Mouse (Mus musculus): ENCODE results near the gene Gtf2f2. TPM values are rescaled to one million over a fixed set of nuclear protein-coding genes. Genes with fewer than 3 reads are reported as not detected.
"Not testable (repeated sequence)": the region's sequence is repeated elsewhere in the genome, so short reads cannot be mapped to it uniquely, and the experiment has no call there.

Gene Gtf2f2
- polyA plus RNA-seq, 1 experiment from 2014 or later, result 23.3 TPM

DNA sequence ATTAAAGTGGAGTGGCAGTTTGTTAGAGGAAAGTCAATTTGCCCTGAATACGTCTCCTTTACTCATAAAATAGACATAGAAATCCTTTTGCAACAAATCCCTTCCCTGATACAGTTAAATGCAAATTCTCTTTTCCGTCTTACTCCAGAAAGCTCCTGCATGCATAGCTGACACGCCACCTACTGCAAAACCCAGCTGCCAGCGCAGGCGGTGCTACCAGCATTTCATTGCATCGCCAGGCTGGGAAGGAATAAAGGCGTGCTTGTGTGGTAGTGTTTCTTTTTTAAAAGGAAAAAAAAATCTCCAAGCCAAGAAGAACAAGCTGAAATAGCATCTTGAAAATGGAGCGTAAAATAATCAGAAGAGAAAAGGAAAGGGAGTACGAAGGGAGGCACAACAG is 48.4 kb downstream of the Gtf2f2 start:
- H3K4me1 ChIP-seq (replicated peaks), result no peaks in the 10 kb centered on the region
- no peak overlapping the region for H3K9ac ChIP-seq
- H3K27ac ChIP-seq, result no peak overlapping the region
- H3K27me3 ChIP-seq, result no peaks in the 10 kb centered on the region
- H3K9me3 ChIP-seq (replicated peaks), result no peaks in the 10 kb centered on the region
- no peak overlapping the region for H3K4me3 ChIP-seq
- no peak for ATAC-seq (replicated peaks; ENCODE audit: insufficient number of reproducible peaks, insufficient read depth, low FRiP score, low read depth)
- 87% methylated on average over 9 of the region's 9 CpGs for WGBS
- no peak overlapping the region for H3K4me2 ChIP-seq
- H3K36me3 ChIP-seq, result no peaks in the 10 kb centered on the region

DNA sequence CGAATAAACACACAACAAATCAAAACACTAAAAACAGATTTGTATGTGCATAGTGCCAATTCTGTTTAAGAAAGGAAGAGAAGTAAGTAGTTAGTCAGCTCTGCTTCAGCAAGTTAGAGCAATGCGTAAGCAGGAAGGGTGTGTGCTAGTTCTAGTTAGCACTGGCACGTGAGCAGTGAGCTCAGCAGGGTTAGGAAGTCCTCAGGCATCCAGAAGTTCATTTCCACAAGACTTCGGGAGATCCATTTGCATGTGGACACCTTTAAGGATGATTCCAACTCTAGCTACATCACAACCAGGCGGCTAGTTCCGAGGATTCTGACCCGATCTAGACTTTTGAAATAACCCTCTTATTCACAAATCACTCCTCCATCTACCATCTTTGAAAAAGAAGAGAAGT is 55.9 kb downstream of the Gtf2f2 start, which contains the start of gene Kctd4:
Gene Kctd4 (plus strand): TSS at position 244 of the 400 bp plus-strand sequence.
- WGBS, result 83% methylated on average over 7 of the region's 7 CpGs
- no peak within 1 kb of the TSS for H3K4me3 ChIP-seq

DNA sequence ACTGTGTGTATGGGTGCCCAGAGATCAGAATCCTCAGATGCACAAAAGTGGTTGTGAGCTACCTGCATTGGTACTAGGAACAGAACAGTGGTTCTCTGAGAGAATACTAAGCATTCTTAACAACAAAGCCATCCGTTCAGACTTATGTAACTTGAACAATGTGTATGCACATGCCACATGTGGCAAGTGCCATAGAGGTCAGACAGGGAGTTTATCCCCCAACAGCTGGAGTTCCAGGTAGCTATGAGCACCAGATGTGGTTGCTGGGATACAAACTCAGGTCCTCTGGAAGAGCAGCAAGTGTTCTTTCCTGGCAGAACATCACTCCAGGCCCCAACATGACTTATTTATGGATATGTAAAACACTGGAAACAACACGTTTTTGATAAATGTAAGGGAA is 57.7 kb downstream of the Gtf2f2 start:
- ATAC-seq (replicated peaks; ENCODE audit: insufficient number of reproducible peaks, insufficient read depth, low FRiP score, low read depth), result no peak
- Histone ChIP-seq H3K4me3 (no peak overlapping the region), H3K4me2 (no peak overlapping the region), H3K9me3 (replicated peaks) (no peaks in the 10 kb centered on the region), H3K4me1 (replicated peaks) (no peaks in the 10 kb centered on the region), H3K9ac (no peak overlapping the region), H3K27ac (no peak overlapping the region), H3K36me3 (no peaks in the 10 kb centered on the region), H3K27me3 (no peaks in the 10 kb centered on the region)
- WGBS, result 68% methylated on average over 2 of the region's 2 CpGs

More for the DNA sequence above, 55.9 kb downstream of the Gtf2f2 start, which contains the start of gene Kctd4:
- H3K27ac ChIP-seq, result no peak within 1 kb of the TSS
- no peaks in the 10 kb centered on the region for H3K9me3 ChIP-seq (replicated peaks)
- no peaks in the 10 kb centered on the region for H3K4me1 ChIP-seq (replicated peaks)
- no peaks in the 10 kb centered on the region for H3K27me3 ChIP-seq
- H3K4me2 ChIP-seq, result no peak within 1 kb of the TSS
- no peaks in the 10 kb centered on the region for H3K36me3 ChIP-seq
- H3K9ac ChIP-seq, result no peak within 1 kb of the TSS
- no peak for ATAC-seq (replicated peaks; ENCODE audit: insufficient number of reproducible peaks, insufficient read depth, low FRiP score, low read depth)

DNA sequence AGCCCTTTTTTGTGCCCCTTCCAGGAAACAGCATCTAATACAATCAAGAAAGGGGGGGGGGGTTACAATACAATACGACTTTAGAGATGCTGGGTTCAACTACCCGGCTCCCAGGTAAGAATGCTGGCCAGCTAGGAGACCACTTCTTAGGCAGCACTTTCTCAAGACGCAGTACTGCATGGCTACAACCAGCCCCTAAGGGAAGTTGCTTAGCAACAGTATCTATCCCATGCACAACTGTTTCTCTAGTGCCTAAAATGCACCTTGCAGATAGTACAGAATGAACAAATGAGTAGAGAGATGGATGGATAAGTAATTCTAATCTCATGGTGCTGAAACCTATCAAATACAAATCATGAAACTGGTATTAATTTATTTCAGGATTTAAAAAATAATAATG is 63.0 kb downstream of the Gtf2f2 start:
- Histone ChIP-seq H3K4me3 (no peak overlapping the region), H3K27me3 (no peaks in the 10 kb centered on the region), H3K36me3 (no peaks in the 10 kb centered on the region), H3K27ac (no peak overlapping the region), H3K9me3 (replicated peaks) (no peaks in the 10 kb centered on the region), H3K4me1 (replicated peaks) (no peaks in the 10 kb centered on the region), H3K4me2 (no peak overlapping the region), H3K9ac (no peak overlapping the region)
- no peak for ATAC-seq (replicated peaks; ENCODE audit: insufficient number of reproducible peaks, insufficient read depth, low FRiP score, low read depth)
- WGBS, result 54% methylated on average over 3 of the region's 3 CpGs

DNA sequence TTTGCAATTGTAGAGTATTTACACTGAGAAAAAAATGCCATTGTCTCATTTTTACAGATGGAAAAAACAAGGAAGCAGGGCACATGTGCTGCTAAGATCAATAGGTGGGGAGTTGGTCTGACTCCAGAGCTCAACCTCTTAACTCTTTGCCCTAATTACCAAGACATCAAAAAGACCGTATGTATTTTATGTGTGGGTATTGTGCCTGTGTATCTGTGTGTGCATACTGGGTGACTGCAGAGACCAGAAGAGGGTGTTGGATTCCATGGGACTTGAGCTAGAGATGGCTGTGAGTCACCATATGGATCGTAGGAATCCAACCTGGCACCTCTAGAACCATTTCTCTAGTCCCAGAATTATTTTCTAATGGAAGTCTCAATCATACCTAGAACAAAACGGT is 68.3 kb downstream of the Gtf2f2 start:
- Histone ChIP-seq H3K27me3 (no peaks in the 10 kb centered on the region), H3K36me3 (no peaks in the 10 kb centered on the region), H3K9ac (no peak overlapping the region), H3K4me1 (replicated peaks) (no peaks in the 10 kb centered on the region), H3K9me3 (replicated peaks) (no peaks in the 10 kb centered on the region), H3K4me3 (no peak overlapping the region), H3K27ac (no peak overlapping the region), H3K4me2 (no peak overlapping the region)
- no peak for ATAC-seq (replicated peaks; ENCODE audit: insufficient number of reproducible peaks, insufficient read depth, low FRiP score, low read depth)
- WGBS, result 96% methylated on average over 3 of the region's 3 CpGs

DNA sequence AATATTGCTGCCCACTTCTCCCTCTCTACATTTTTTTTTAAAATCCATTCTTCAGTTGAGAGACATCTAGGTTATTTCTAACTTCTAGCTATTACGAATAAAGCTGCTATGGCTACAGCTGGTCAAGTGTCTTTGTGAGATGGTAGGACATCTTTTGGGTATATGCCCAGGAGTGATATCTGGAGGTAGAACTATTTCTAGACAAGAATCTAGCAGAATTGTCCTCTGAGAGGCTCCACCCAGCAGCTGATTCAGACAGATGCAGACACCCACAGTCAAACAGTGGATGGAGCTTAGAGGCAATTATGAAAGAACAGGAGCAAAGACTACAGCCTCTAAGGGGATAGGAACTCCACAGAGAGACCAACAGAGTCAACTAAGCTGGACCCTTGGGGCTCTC is 69.2 kb downstream of the Gtf2f2 start:
- WGBS, result 90% methylated on average over 1 of the region's 1 CpGs
- H3K27me3 ChIP-seq, result no peaks in the 10 kb centered on the region
- ATAC-seq (replicated peaks; ENCODE audit: insufficient number of reproducible peaks, insufficient read depth, low FRiP score, low read depth), result no peak

DNA sequence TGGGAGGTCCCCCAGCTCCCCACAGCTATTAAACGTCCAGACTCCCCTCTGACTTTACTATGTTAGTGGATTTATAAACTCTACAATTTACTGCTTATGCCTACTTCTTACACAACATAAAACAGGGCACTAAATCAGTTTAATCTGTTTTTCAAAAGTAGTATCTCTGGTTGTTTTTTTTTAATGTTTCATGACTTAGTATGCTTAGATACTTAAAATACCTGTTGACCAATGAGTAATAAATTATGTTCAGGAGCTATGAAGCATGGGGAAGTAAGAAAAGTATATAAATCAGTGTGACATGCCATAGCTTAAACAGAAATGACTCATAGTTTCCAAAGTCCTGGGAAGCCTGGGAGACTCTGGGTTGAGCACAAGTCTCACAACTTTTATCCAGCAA is 73.0 kb downstream of the Gtf2f2 start:
- H3K4me3 ChIP-seq, result no peak overlapping the region
- no peaks in the 10 kb centered on the region for H3K27me3 ChIP-seq
- no peaks in the 10 kb centered on the region for H3K36me3 ChIP-seq
- no peak for ATAC-seq (replicated peaks; ENCODE audit: insufficient number of reproducible peaks, insufficient read depth, low FRiP score, low read depth)
- H3K4me1 ChIP-seq (replicated peaks), result no peaks in the 10 kb centered on the region
- H3K9ac ChIP-seq, result no peak overlapping the region
- WGBS, result 68% methylated on average over 1 of the region's 1 CpGs
- H3K9me3 ChIP-seq (replicated peaks), result no peaks in the 10 kb centered on the region
- H3K4me2 ChIP-seq, result no peak overlapping the region
- no peak overlapping the region for H3K27ac ChIP-seq

More for the DNA sequence above, 69.2 kb downstream of the Gtf2f2 start:
- H3K4me1 ChIP-seq (replicated peaks), result no peaks in the 10 kb centered on the region
- H3K4me2 ChIP-seq, result no peak overlapping the region
- no peak overlapping the region for H3K4me3 ChIP-seq
- H3K9ac ChIP-seq, result no peak overlapping the region
- no peak overlapping the region for H3K27ac ChIP-seq
- no peaks in the 10 kb centered on the region for H3K36me3 ChIP-seq
- no peaks in the 10 kb centered on the region for H3K9me3 ChIP-seq (replicated peaks)

DNA sequence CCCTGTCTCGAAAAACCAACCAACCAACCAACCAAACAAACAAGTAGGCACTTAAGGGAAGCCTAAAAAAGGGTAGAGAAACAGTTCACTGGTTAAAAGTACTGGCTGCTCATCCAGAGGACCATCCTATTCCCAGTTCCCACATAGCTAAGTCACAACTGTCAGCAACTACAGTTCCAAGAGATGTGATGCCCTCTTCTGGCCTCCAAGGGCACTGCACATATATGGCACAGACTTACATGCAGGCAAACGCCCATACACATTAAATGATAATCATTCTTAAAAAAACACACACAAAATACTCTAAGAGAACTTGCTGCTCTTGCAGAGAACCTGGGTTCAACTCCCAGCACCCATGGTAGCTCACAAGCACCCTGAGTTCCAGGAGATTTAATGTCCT is 76.3 kb downstream of the Gtf2f2 start:
- Histone ChIP-seq H3K36me3 (no peaks in the 10 kb centered on the region), H3K9me3 (replicated peaks) (no peaks in the 10 kb centered on the region), H3K27me3 (no peaks in the 10 kb centered on the region), H3K27ac (no peak overlapping the region), H3K4me1 (replicated peaks) (no peaks in the 10 kb centered on the region), H3K9ac (no peak overlapping the region), H3K4me2 (no peak overlapping the region), H3K4me3 (no peak overlapping the region)
- ATAC-seq (replicated peaks; ENCODE audit: insufficient number of reproducible peaks, insufficient read depth, low FRiP score, low read depth), result no peak
- 78% methylated on average over 2 of the region's 2 CpGs for WGBS

DNA sequence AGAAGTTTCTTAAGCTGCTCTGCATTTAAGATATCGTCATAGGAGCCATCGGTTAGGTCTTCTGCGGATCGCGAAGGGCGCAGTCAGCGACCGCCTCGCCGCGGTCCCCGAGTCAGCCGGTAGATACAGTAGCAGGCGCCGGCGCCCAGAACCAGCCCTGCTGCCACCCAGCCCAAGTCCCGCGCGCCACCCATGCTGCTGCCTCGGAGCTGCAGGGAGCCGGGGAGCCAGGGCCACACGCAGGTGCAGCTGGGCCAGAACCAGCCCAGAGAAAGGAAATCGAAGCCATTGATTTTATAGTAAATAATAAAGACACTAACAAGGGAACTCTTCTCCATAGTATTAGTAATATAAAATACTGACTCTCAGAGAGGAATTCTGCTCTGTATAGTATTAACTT is 79.4 kb downstream of the Gtf2f2 start:
- WGBS, result 95% methylated on average over 23 of the region's 23 CpGs
- no peak overlapping the region for H3K4me3 ChIP-seq
- H3K27me3 ChIP-seq, result no peaks in the 10 kb centered on the region
- H3K4me1 ChIP-seq (replicated peaks), result no peaks in the 10 kb centered on the region
- no peaks in the 10 kb centered on the region for H3K36me3 ChIP-seq
- H3K27ac ChIP-seq, result no peak overlapping the region
- H3K9ac ChIP-seq, result no peak overlapping the region
- H3K9me3 ChIP-seq (replicated peaks), result no peaks in the 10 kb centered on the region
- no peak overlapping the region for H3K4me2 ChIP-seq
- ATAC-seq (replicated peaks; ENCODE audit: insufficient number of reproducible peaks, insufficient read depth, low FRiP score, low read depth), result no peak

DNA sequence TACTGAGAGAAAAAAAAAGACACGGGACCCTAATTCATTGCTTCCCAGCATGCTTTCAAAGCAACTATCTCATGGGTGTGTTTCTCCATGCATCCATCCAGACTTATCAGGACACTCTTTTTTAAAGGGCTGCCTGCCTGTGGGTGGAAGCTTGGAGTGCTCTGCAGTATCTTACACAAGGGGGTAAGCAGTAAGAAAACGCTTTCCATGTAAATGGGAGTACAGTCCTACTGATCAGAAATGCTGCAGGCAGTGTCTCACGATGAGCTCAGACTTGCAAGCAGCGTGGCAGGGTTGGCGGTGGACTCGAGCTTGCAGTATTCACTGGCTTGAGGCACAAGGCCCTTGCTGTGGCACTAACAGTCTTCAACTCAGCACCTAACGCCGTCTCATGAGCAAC is 81.0 kb downstream of the Gtf2f2 start:
- WGBS, result 84% methylated on average over 8 of the region's 8 CpGs
- not testable (repeated sequence) for ATAC-seq (replicated peaks; ENCODE audit: insufficient number of reproducible peaks, insufficient read depth, low FRiP score, low read depth); H3K4me3 ChIP-seq; H3K27ac ChIP-seq; H3K4me2 ChIP-seq; H3K9ac ChIP-seq; H3K27me3 ChIP-seq; H3K9me3 ChIP-seq (replicated peaks); H3K36me3 ChIP-seq; H3K4me1 ChIP-seq (replicated peaks)

DNA sequence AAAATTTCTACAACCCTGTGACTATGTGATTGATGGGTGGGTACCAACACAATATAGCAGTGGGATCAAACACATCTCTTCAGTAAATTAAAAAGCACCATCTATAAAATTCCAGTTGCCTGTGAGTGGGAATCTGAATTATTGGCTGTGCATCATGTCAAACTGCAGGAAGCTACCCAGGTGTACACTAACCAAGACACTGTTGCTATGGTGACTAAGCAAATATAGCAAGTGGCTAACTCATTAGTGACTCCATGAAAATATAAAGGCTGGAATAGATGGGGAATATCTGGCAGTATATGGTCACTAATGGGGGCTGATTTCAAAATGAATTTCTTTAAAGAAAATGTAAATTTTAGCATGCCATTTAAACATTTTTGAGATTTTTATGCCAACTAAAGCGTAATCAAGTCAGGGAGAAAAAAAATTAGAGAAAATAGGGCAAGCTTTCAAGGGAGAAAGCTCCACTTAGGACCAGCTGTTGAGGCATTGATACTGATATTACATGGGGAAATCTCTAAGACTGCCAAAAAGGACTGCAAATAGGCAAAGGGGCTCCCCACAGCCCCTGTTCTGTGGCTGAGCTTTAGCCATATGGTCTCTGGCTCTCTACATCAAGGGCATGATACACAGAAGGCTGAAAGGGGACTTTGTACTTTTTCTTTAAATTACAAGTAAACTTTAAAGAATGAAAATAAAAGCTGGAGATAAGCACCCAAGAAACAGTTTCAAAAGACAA is 87.2 kb downstream of the Gtf2f2 start:
- H3K27ac ChIP-seq, result no peak overlapping the region
- H3K9me3 ChIP-seq (replicated peaks), result no peaks in the 10 kb centered on the region
- H3K4me3 ChIP-seq, result no peak overlapping the region
- WGBS, result 89% methylated on average over 1 of the region's 1 CpGs
- H3K36me3 ChIP-seq, result no peaks in the 10 kb centered on the region
- ATAC-seq (replicated peaks; ENCODE audit: insufficient number of reproducible peaks, insufficient read depth, low FRiP score, low read depth), result no peak
- no peaks in the 10 kb centered on the region for H3K4me1 ChIP-seq (replicated peaks)
- H3K27me3 ChIP-seq, result no peaks in the 10 kb centered on the region
- H3K4me2 ChIP-seq, result no peak overlapping the region
- H3K9ac ChIP-seq, result no peak overlapping the region

DNA sequence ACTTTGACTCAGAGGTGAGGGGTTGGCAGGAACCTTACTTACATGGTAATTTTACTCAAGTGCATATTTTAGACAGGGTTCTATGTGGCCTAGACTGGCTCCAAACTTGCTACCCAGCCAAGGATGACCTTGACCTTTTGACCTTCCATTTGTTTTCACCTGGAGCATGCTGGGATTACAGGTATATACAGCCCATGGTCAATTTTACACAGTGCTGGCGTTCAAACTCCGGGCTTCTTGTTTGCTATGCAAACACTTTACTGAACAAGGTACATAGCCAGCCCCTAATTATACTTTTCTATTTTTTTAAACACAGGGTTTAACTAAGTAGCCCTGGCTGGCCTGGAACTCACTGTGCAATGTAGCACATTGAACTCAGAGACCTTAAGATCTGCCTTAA is 98.0 kb downstream of the Gtf2f2 start:
- no peak overlapping the region for H3K27ac ChIP-seq
- ATAC-seq (replicated peaks; ENCODE audit: insufficient number of reproducible peaks, insufficient read depth, low FRiP score, low read depth), result no peak
- no peak overlapping the region for H3K4me3 ChIP-seq
- no peaks in the 10 kb centered on the region for H3K36me3 ChIP-seq
- no peaks in the 10 kb centered on the region for H3K27me3 ChIP-seq
- H3K4me1 ChIP-seq (replicated peaks), result no peaks in the 10 kb centered on the region
- H3K4me2 ChIP-seq, result no peak overlapping the region
- H3K9ac ChIP-seq, result no peak overlapping the region
- no peaks in the 10 kb centered on the region for H3K9me3 ChIP-seq (replicated peaks)
- WGBS, result 91% methylated on average over 2 of the region's 2 CpGs

Measured in heart, embryonic 15.5 days (tissue).